Mouse (Mus musculus): ENCODE measurements around the gene Snx12.

Snx12 gene

GRCm38 (mm10) chrX:101221834-101222795, at the start of gene Snx12:
Gene Snx12, minus strand, starts transcription at chrX:101222563.
- peak; percentile 96 for DNase-seq

- DNase-seq, result no peak
These were observed 46.4 kb upstream of the Snx12 start, which contains the start of gene Gm20489 for GRCm38 (mm10) chrX:101268755-101269124. Gene Gm20489, minus strand, starts transcription at chrX:101269023.

DNA sequence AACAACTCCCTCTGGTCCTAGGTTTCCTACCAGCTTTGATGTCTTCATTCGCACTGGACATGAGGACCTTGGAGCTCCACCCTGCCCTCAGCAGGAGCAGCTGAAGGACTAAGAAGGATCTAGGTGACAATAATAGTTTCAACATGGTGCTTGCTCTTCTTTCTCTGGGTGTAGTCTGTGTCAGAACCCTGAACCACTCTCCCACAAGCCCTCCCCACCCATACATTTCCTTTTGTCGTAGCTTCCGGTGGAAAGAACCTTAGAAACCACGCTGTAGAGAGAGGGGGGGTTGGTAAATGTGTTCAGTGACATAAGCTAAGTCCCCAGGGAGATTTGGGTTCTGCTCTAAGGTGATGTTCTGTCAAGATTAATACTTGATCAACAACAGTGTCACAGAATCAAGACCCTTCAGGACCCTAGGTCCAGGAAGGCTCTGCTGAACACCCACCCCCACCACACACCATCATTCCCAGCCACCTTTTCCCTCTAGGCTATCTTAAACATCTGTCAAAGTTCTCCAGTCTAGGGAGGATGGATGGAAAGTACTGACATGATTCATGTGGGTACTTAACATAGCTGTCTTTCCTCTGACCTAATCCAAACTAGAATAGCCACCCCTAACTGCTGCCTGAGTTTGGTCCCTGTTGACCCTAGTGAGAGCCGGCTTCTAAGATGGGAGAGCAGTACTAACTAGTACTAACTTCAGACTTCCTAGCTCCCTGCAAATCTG, 45.8 kb upstream of the Snx12 start, which contains the start of gene Il2rg:
Gene Il2rg (minus strand): TSS at position 231 of the 730 bp plus-strand sequence.
- DNase-seq, result no peak

- no peak for DNase-seq
These were observed 44.3 kb upstream of the Snx12 start for GRCm38 (mm10) chrX:101266631-101267030.

DNA sequence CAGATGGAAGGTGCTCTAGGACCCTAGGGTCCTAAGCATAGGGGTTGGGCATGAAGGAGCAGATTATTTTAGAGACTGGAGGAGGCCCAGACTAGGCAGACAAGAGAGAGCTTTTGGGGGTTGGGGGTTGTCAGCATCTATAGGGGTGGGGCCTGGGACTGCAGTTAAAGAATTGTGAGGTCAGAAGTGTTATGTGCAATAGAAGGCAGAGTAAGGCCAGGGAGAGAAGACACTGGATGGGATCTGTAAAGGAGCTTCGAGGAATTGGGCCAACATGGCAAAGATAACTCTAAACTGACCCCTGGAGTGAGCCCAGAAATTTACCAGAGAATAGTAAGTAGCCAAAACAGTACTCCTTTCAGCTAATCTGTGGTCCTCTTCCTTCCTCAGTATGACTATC, 41.5 kb upstream of the Snx12 start, which contains the start of gene Gm614:
Gene Gm614 (minus strand): TSS at position 101 of the 400 bp plus-strand sequence.
- no peak for DNase-seq

DNA sequence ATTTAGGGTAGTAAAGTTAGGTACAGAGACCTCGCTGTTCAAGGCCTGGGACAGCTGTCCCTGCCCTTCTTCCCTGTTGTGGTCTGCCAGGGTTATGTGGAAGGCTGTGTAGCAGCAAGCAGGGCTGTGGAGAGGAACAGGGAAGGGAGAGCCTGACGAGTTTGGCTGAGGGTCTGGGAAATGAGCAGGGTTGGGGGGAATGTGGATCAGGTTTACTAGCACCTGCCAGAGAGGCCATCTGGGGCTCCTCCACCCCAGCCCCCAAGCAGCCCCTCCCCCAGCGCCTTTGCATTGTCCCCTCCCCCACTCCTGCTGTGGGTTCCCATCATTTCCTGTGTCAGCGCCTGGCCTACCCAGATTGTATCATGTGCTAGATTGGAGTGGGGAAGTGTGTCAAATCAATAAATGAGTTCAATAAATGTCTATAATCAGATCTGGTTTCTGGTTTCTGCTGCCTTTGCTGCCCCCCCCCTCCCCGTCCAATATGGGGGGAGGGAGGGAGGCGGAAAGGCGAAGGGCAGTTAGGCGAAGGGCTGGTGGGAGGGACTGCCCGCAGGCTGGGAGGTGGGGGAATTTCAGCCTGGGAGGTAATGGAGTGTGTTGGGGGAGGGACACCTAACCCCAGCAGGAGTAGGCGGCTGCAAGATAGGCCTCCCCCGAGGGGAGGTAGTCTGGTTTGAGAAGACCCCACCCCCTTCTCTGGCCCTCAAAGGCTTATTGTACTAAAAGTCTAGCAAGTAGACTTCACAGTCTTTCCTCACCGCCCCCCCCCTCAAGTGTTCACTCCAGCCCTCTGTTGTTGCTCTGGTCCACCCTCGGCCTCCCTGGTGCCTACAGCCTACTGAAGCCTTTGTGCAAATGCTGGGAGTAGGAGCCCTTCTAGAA, 38.3 kb upstream of the Snx12 start:
- DNase-seq, result peak; percentile 73

- peak; percentile 26 for DNase-seq
These were observed 34.2 kb upstream of the Snx12 start for GRCm38 (mm10) chrX:101256603-101257002.

DNA sequence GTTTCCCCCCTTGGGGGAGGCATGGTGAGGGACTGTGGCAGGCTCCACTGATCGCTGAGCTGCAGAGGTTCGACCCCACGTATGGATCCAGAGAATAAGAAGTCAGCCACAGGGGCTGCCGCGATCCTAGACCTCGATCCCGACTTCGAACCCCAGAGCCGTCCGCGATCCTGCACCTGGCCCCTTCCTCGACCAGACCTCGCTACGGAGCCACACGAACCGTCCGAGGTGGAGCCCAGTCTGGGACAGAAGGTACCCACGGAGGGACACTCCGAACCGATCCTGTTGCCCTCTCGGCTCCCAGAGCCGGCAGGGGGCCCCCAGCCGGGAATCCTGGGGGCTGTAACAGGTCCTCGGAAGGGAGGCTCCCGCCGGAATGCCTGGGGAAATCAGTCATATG, 32.4 kb upstream of the Snx12 start:
- DNase-seq, result peak; percentile 12

- DNase-seq, result peak; percentile 93
These were observed 31.8 kb upstream of the Snx12 start, which contains the start of gene Foxo4 for GRCm38 (mm10) chrX:101253952-101254729. Gene Foxo4, plus strand, starts transcription at chrX:101254528.

DNA sequence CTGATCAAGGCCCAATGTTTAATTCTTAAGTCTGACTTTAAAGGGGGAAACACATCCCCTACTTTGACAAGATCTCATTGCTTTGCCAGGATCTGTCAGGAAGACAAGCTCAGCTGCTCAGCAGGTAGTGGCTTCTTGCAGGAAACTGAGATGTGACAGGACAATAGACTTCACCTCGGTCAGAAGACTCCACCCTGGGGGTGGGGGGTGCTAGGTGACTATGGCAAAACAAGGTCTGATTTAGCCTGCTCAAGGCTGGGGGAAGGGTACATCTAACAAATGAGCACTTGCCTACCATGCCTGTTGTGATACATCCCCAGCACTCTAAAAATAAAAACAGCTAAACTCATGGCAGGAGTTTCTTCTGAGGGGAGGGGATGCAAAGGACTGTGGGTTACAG, 22.6 kb upstream of the Snx12 start:
- no peak for DNase-seq

DNA sequence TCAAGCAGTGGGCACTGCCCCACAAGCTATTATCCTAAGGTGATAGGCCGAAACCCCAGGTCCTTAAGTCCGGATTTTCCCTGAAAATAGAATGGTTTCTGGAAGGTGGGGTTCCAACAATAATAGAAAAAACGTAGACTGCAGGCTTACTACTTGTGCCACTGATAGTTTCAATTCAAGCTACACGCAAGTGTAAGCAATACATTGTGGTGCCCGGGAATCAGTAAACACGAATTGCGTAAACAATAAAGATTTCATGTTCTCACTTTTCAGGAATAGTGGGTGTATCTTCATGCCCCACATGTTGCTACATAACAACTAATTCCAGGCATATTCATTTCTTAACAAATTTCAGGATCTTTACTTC, 416 bp upstream of the Snx12 start:
- DNase-seq, result no peak

GRCm38 (mm10) chrX:101189285-101189684, 33.1 kb downstream of the Snx12 start:
- no peak for DNase-seq

GRCm38 (mm10) chrX:101187647-101188046, 34.7 kb downstream of the Snx12 start:
- DNase-seq, result no peak

GRCm38 (mm10) chrX:101173388-101173787, 49.0 kb downstream of the Snx12 start:
- no peak for DNase-seq

- DNase-seq, result no peak
These were observed 53.9 kb downstream of the Snx12 start for GRCm38 (mm10) chrX:101168425-101168824.

GRCm38 (mm10) chrX:101163739-101164138, 58.6 kb downstream of the Snx12 start:
- DNase-seq, result no peak

DNA sequence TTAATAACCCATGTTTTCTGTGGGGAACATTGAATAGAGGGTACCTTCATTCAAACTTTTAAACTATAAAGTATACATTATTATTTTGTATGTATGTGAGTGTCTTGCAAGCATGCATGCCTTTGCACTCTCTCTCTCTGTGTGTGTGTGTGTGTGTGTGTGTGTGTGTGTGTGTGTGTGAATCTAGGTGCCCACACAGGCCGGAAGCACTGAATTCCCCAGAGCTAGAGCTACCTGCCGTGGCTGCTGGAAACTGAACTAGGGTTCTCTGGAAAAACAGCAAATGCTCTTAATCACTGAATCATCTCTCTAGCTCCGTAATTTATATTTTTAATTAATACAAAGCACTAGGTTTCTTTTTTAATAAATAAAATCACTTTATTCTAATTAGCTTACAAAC, 59.1 kb downstream of the Snx12 start:
- no peak for DNase-seq

DNA sequence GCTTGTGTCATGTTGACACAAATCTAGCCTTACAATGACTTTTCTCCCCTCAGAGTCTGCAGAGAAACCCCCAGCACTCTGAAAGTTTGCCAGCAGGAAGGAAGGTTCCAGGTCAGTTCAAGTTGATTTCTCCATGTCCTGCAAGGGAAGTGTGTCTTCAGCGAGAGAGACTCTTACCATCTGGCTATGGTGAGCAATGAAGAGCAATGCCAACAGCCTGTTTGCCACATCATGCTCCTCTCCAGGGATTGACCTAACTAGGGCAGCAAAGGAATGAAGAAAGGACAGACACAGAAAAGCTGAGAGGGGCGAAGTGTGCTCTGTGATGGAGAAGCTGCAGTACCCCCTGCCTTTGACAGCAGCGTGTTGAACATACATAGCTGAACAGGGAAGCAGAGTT, 59.8 kb downstream of the Snx12 start:
- DNase-seq, result no peak

DNA sequence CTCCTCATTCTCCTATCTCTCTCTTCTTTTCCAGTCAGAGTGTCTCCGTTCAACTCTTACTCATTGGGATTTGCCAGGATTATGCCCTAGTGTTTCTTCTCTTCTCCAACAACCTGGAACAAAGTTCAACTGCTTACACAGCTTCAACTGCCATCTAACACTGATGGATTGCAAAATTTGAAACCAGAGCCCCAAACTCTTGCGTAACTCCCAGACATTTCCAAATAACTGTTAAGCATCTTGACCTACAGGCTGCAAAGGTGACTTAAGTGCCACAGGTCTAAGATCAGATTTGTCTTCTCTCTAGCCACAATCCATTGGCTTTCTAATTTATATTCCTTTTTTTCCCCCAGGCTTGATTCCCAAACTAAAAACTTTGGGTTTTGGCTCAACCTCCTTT, 64.9 kb downstream of the Snx12 start:
- DNase-seq, result no peak

DNA sequence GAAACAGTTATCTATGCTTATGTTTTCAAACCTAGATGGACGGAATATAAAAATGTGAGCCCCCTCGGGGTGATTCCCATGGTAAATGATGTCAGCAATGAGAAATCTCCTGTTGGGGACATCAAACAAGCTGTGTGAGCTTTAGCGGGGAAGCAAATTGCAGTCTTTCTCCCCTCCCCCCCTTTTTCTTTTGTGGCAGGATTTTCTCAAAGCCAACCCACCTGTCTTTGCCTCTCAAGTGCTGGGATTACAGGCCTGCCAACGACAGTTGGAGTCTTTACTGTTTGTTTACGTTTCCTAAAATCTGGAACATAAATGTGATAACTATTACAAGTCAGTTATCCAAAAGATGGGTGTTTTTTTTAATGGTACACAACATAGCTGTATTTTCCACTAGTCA, 66.0 kb downstream of the Snx12 start:
- DNase-seq, result no peak

- no peak for DNase-seq
These were observed 74.9 kb downstream of the Snx12 start for GRCm38 (mm10) chrX:101147506-101147905.

All from retina, postnatal 1 day (tissue).